Mouse (Mus musculus) adrenal gland, postnatal 36 days (tissue): ENCODE results near the gene Daam2. TPM values are rescaled to one million over a fixed set of nuclear protein-coding genes. Genes with fewer than 3 reads are reported as not detected.

ENCODE experiments used
- DNase-seq, 2 experiments: peaks; one replicate each; pipeline ENCODE4 v3.0.0; 2021; ENCODE audit warnings: mixed read lengths in 1 of 2
- total RNA-seq, 2 experiments: library from RNA; stranded (reverse); gene quantifications; 2 replicates each; pipeline ENCODE4 v1.2.3; 2021

Gene Daam2
- total RNA-seq, 2 experiments from 2014 or later: 26.6 to 34.9 TPM

GRCm38 (mm10) chr17:49531661-49532060 is 32.5 kb downstream of the Daam2 start:
- no peak for DNase-seq

DNA sequence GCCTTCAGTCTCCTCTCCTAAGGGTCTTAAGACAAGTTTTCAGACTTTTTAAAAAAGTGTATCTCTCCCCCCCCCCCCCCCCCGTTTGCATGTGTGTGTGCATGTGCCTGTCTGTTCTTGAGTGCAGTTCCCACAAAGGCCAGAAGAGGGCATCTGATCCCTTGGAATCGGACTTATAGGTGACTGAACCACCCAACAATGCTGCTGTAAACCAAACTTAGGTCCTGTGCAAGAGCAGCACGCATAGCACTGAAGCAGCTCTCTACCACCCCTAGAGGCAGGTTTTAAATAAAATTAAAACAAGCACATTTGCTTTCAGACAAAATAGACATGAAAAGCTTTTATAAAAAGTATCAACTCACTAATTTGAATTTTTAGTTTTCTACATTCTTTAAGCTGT is 33.9 kb downstream of the Daam2 start:
- DNase-seq: peak; percentile 37 to 40

DNA sequence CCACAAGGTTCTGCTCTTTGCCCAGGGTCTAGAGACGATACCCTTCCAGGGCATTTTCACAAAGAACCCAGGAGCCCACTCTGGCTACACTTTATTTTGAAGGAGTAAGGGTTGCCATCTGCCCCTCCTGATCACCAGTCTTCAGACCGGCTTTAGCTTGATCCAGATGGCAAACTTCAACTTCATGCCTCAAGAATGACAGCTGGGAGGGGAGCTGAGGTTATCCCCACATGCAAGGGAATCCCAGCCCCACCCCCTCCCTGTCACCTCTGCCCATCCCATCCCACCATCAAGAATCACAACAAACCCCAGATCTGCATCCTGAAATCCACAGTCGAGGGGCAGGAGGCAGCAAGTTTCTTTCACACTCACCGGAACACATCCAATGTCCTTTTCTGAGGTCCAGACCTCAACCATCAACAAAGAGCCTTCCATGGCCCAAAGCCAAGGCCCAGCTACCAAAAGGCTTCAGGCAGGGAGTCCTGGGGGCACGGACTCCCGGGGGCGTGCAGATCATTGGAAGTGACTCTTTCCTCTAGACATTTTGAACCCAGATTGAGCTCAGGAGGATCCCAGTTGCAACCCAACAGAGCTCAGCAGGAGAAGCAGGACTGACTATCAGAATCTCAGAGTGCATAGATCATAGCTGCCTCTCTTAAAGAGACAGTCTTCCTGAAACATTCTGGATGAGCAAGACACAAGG is 35.5 kb downstream of the Daam2 start:
- DNase-seq: peak in 1 of 2 experiments; percentile 14

GRCm38 (mm10) chr17:49528033-49528432 is 36.1 kb downstream of the Daam2 start:
- no peak for DNase-seq

DNA sequence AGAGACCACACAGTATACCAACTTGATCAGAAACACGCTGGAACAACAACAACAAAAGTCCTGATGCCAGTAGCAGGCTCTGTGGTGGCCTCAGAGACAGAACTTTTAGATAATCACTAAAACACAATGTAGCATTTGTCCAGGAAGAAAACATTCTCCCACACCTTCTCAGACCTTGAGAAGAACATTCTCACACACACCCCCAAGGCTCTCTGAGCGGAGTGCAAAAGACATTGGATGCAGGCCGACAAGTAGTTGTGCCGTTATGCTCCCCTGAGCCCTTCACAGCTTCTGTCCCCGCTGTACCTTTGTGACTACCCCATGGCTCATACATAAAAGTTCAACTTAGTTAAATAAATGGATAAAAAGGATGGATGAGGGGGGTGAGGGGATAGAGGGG is 37.6 kb downstream of the Daam2 start:
- no peak for DNase-seq

GRCm38 (mm10) chr17:49525911-49526310 is 38.2 kb downstream of the Daam2 start:
- DNase-seq: no peak

GRCm38 (mm10) chr17:49524584-49524983 is 39.6 kb downstream of the Daam2 start:
- no peak for DNase-seq

DNA sequence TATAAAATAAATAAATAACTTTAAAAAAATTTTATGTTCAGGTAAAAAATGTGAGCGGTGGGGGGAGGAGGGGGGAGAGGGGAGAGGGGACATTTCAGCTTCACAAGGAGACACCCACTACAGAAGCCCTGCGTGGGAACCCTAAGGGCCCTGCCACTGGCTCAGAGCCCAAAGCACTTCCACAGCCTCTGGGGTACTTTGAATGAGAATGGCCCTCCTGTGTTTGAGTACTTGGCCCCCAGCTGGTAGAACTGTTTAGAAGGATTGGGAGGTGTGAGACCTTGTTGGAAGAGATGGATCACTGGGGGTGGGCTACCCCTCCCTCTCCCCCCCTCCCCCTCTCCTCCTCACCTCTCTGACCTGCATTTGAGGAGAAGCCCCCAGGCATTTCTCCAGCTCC is 41.7 kb downstream of the Daam2 start:
- no peak for DNase-seq

GRCm38 (mm10) chr17:49522002-49522401 is 42.1 kb downstream of the Daam2 start:
- DNase-seq: no peak

DNA sequence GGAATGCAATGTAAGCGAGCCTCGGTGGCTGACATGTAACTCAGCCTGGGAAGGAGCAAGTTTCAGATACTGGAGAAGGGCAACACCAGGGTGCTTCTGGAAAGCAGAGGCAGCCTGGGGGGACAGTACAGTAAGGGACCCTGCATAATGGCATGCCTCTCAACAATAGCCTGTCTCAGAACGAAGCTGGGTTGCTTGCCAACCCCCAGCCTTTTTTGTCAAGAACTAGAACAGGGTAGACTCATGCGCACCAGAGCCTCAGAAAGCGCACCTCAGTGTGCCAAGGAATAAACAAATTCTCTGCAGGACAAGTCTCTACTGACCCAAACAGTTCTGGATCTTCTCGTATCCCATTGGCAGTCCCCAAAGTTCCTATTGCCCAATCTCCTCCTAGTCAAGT is 43.5 kb downstream of the Daam2 start:
- DNase-seq: no peak

GRCm38 (mm10) chr17:49519576-49520247 is 44.4 kb downstream of the Daam2 start:
- no peak for DNase-seq

- no peak for DNase-seq
These were observed 47.1 kb downstream of the Daam2 start for GRCm38 (mm10) chr17:49517091-49517490.

GRCm38 (mm10) chr17:49515678-49516077 is 48.5 kb downstream of the Daam2 start:
- no peak for DNase-seq

DNA sequence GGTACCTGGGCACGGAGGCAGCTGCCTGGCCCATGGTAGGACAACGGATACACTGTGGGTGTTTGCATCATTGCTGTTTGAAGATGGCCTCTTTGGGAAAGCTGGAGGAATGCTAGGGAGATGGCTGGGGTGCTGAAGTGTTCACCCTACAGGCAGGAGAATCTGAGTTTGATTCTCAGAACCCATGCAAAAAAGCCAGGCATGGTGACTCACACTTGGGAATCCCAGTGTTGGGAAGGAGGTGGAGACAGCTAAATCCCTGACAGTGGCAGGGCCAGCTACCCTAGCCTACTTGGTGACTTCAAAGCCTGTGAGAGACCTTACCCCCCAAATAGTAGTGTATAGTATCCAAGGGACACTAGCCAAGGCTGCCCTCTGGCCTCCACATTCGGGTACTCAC is 49.0 kb downstream of the Daam2 start:
- DNase-seq: no peak

DNA sequence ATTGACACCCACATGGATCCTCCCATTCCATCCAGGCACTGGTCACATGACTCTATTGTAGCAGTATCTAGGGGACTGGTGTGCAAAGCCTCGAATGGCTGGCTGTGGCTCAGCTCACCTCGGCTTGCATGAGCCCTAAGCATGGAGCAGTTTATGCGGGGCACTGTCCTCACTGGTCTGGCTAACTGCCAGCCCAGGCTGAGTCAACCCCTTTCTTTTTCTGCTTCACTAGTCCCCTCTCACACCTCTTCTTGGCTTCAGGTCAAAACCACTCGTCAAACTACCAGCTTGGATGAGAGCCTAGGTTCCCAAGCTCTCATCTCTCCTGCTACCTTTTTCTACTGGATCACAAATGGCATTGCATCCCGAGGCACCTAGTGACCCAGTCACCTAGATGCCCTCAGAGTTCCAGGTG is 51.5 kb downstream of the Daam2 start:
- DNase-seq: peak; percentile 47 to 56

GRCm38 (mm10) chr17:49509431-49509830 is 54.7 kb downstream of the Daam2 start:
- DNase-seq: no peak

- DNase-seq: no peak
These were observed 60.8 kb downstream of the Daam2 start for GRCm38 (mm10) chr17:49503246-49503900.

GRCm38 (mm10) chr17:49500234-49500633 is 63.9 kb downstream of the Daam2 start:
- DNase-seq: peak; percentile 77 to 84

DNA sequence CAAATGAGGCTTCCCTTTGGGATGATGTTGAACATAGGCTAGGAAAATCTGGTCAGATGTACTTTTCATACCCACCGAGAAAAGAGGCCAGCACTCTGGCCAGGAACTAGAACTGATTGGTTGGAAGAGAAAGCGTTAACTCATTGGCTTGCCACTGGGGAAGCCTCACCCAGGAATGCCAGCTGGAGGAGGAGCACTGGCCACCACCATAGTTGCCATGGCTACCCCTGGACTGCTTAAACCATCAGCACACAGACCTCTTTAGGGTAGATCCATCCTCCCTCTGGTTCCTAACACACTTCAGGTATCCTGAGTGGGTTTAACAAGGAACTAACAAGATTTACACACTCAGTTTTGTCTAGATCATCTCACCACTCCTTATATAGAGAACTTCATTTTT is 64.5 kb downstream of the Daam2 start:
- no peak for DNase-seq

DNA sequence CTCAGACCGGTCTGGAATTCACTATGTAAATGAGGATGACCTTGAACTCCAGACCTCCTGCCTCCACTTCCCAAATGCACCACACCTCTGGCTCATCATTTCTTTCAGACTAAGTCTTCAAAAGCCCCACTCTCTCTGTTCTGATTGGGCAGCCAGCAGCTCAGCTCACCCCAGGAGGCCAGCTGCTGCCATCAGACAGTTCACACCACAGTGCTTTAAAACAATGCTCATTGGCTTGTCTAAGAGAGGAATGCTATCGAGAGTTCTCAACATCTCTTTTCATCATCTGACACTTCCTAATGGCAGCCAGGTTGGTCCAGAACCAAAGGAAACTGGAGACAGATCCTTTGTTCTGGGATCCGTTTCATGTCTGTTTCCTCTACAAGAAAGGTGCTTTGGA is 66.0 kb downstream of the Daam2 start:
- DNase-seq: no peak

GRCm38 (mm10) chr17:49493276-49493675 is 70.9 kb downstream of the Daam2 start:
- DNase-seq: no peak

DNA sequence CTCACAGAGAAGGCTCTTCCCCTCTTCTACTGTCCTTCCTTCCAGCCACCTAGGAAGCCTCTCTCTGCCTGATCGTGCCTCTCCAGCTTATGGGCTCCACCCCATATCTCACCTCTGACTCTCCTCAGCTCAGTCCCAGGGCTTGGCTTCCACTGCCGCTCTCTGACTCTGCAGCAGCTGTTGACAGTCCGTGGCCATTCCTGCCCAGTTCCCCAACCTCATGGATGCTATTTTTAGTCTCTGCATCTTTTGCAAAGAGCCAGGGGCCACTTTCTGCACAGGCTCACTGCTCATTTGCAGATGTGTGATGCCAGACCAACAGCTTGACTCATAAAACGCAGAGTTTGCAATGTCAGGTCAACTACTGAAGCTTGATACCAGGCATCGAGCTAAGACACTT is 75.0 kb downstream of the Daam2 start:
- DNase-seq: no peak

GRCm38 (mm10) chr17:49484435-49484834 is 79.7 kb downstream of the Daam2 start:
- no peak for DNase-seq
